Mouse (Mus musculus): ENCODE data around the gene Ccdc84. TPM values are rescaled to one million over a fixed set of nuclear protein-coding genes. Genes with fewer than 3 reads are reported as not detected.
A peak's percentile ranks its signal among the peaks of the same experiment; 100 is the strongest.
"Not testable (repeated sequence)": the region's sequence is repeated elsewhere in the genome, so short reads cannot be mapped to it uniquely, and the experiment has no call there.

Ccdc84 gene
- total and polyA plus RNA-seq, 2 experiments from 2014 or later: 23.2 to 30.2 TPM

DNA sequence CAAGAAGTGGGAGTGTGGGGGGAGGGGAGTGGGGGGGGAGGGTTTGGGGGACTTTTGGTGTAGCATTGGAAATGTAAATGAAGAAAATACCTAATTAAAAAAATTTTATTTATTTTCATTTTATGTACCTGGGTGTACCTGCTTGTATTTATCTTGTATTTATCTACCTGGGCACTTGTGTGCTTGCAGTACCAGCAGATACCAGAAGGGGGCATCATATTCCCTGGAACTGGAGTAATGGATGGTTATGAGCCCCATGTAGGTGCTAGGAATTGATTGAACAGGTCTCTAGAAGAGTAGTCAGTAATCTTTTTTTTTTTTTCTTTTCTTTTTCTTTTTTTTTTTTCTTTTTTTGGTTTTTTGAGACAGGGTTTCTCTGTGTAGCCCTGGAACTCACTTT lies 32.0 kb upstream of the Ccdc84 start:
- ATAC-seq (ENCODE audit: low FRiP score) (no peak), DNase-seq (ENCODE audit: low spot score) (no peak)
- no peaks in the 10 kb centered on the region for H3K4me1 ChIP-seq (ENCODE audit: insufficient read depth, low read length)
- no peak overlapping the region for H3K4me2 ChIP-seq (ENCODE audit: low read depth, low read length, poor library complexity, severe bottlenecking)
- TF ChIP-seq CTCF (IDR thresholded peaks at IDR 0.05): peak; percentile 45
- no peaks in the 10 kb centered on the region for H3K36me3 ChIP-seq (ENCODE audit: insufficient read depth, low read length)
- no peak overlapping the region for H3K27ac ChIP-seq (ENCODE audit: low read depth, low read length)
- H3K27me3 ChIP-seq (ENCODE audit: insufficient read depth, low read length): no peaks in the 10 kb centered on the region
- no peaks in the 10 kb centered on the region for H3K9me3 ChIP-seq (ENCODE audit: low read length)
- H3K4me3 ChIP-seq (ENCODE audit: low read depth, low read length): no peak overlapping the region
- H3K9ac ChIP-seq (replicated peaks; ENCODE audit: low read length, poor library complexity, severe bottlenecking): no peak overlapping the region

DNA sequence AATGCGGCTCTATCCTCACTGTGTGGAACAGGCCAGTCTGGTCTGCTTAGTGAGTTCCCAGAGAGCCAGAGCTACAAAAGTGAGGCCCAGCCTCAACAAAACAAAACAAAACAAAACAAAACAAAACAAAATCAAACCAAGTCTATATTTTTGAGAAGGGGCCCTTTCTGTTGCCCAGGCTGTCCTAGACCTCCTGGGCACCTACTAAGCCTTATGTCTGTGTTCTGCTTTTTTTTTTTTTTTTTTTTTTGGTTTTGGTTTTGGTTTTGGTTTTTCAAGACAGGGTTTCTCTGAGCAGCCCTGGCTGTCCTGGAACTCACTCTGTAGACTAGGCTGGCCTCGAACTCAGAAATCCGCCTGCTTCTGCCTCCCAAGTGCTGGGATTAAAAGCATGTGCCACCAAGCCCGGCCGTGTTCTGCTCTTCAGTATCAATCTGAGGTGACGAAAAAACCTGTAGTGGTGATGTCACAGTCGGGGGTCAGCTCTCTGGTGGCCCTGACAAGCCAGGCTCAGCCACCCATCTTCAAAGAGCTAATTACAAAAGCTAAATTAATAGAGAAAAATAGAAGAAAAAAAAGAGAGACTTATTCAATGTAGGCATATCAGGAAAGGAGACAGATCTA lies 26.1 kb upstream of the Ccdc84 start:
- H3K27me3 ChIP-seq (ENCODE audit: insufficient read depth, low read length); H3K9ac ChIP-seq (replicated peaks; ENCODE audit: low read length, poor library complexity, severe bottlenecking); H3K27ac ChIP-seq (ENCODE audit: low read depth, low read length); H3K4me1 ChIP-seq (ENCODE audit: insufficient read depth, low read length); H3K4me3 ChIP-seq (ENCODE audit: low read depth, low read length); H3K4me2 ChIP-seq (ENCODE audit: low read depth, low read length, poor library complexity, severe bottlenecking); DNase-seq (ENCODE audit: low spot score); H3K9me3 ChIP-seq (ENCODE audit: low read length); H3K36me3 ChIP-seq (ENCODE audit: insufficient read depth, low read length); ATAC-seq (ENCODE audit: low FRiP score): not testable (repeated sequence)
- 85% methylated on average over 7 of the region's 7 CpGs for WGBS

DNA sequence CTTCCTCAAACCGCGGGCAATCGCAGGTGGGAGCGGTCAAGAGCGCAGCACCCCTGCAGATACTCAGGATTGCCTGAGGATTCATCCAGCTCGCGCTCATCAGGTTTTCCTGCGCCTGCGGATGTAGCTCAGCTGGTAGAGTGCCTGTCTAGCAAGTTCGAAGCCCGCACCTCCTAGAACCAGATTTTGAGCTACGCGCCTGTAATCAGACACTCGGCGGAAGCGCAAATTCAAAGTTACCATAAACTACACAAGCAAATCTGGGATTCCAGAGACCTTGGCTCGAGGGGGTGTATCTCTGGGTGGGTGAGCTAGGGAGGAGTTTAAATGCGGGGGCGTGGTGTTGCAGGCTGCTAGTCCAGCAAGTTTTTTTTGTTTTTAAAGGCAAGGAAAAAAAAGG lies 22.6 kb upstream of the Ccdc84 start, which contains the start of gene Foxr1:
Gene Foxr1 (minus strand): TSS at position 176 of the 400 bp plus-strand sequence.
- H3K27ac ChIP-seq (ENCODE audit: low read depth, low read length): no peak within 1 kb of the TSS
- ATAC-seq (ENCODE audit: low FRiP score): no peak
- H3K9me3 ChIP-seq (ENCODE audit: low read length): no peaks in the 10 kb centered on the region
- H3K4me2 ChIP-seq (ENCODE audit: low read depth, low read length, poor library complexity, severe bottlenecking): no peak within 1 kb of the TSS
- H3K4me1 ChIP-seq (ENCODE audit: insufficient read depth, low read length): no peaks in the 10 kb centered on the region
- H3K36me3 ChIP-seq (ENCODE audit: insufficient read depth, low read length): no peaks in the 10 kb centered on the region
- H3K4me3 ChIP-seq (ENCODE audit: low read depth, low read length): no peak within 1 kb of the TSS
- H3K27me3 ChIP-seq (ENCODE audit: insufficient read depth, low read length): no peaks in the 10 kb centered on the region
- DNase-seq (ENCODE audit: low spot score): no peak
- WGBS: 82% methylated on average over 19 of the region's 19 CpGs
- no peak within 1 kb of the TSS for H3K9ac ChIP-seq (replicated peaks; ENCODE audit: low read length, poor library complexity, severe bottlenecking)
- no peak for TF ChIP-seq CTCF (IDR thresholded peaks at IDR 0.05)

DNA sequence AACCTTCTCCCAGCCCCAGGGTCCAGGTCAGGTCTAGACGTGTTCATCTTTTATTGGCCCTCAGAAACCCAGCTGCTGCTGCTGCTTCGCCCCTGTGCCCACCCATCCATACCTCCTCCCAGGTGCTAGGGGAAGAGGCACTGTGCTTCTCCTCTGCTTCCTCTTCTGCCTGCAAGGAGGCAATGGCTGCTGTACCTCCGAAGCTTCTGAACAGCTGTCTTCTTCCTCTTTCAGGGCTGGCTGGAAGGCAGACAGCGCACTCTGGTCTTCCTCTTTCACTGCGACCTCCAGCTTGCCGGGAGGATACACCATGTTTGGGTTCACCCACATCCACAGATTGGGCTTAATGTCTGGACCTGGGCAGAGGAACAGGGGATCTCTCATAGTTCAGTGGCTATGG lies 17.4 kb upstream of the Ccdc84 start:
- no peak for DNase-seq (ENCODE audit: low spot score)
- no peaks in the 10 kb centered on the region for H3K27me3 ChIP-seq (ENCODE audit: insufficient read depth, low read length)
- no peak overlapping the region for H3K4me3 ChIP-seq (ENCODE audit: low read depth, low read length)
- no peak for ATAC-seq (ENCODE audit: low FRiP score)
- no peaks in the 10 kb centered on the region for H3K9me3 ChIP-seq (ENCODE audit: low read length)
- no peak overlapping the region for H3K9ac ChIP-seq (replicated peaks; ENCODE audit: low read length, poor library complexity, severe bottlenecking)
- H3K4me1 ChIP-seq (ENCODE audit: insufficient read depth, low read length): no peaks in the 10 kb centered on the region
- H3K27ac ChIP-seq (ENCODE audit: low read depth, low read length): no peak overlapping the region
- H3K36me3 ChIP-seq (ENCODE audit: insufficient read depth, low read length): no peaks in the 10 kb centered on the region
- no peak for TF ChIP-seq CTCF (IDR thresholded peaks at IDR 0.05)
- no peak overlapping the region for H3K4me2 ChIP-seq (ENCODE audit: low read depth, low read length, poor library complexity, severe bottlenecking)
- WGBS: 86% methylated on average over 6 of the region's 6 CpGs

- H3K4me3 ChIP-seq (ENCODE audit: low read depth, low read length): no peak overlapping the region
Measured at GRCm38 (mm10) chr9:44432577-44433185, 14.3 kb upstream of the Ccdc84 start.

DNA sequence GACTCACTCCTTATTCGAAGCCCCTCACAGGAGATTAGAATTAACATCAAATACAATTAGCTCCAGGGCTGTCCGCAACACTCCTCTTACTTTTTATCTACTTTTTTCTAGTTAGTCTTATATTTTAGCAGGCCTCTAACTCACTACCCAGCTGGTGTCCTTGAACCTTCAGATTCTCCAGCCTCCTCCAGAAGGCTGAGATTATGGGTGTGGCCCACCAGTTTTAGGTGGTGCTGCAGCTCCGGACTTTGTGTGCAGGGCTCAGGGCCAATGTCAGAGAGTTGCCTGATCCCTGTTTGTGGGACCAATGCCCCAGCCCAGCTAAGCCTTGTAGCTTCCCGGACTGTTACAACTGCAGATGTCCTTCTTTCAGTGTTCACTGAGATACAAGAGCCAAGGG lies 5.2 kb upstream of the Ccdc84 start:
- TF ChIP-seq CTCF (IDR thresholded peaks at IDR 0.05): no peak
- Histone ChIP-seq H3K27ac (ENCODE audit: low read depth, low read length) (no peak overlapping the region), H3K4me1 (ENCODE audit: insufficient read depth, low read length) (no peaks in the 10 kb centered on the region), H3K36me3 (ENCODE audit: insufficient read depth, low read length) (no peaks in the 10 kb centered on the region), H3K9ac (replicated peaks; ENCODE audit: low read length, poor library complexity, severe bottlenecking) (no peak overlapping the region), H3K27me3 (ENCODE audit: insufficient read depth, low read length) (no peaks in the 10 kb centered on the region), H3K9me3 (ENCODE audit: low read length) (no peaks in the 10 kb centered on the region), H3K4me3 (ENCODE audit: low read depth, low read length) (no peak overlapping the region), H3K4me2 (ENCODE audit: low read depth, low read length, poor library complexity, severe bottlenecking) (no peak overlapping the region)
- ATAC-seq (ENCODE audit: low FRiP score) (no peak), DNase-seq (ENCODE audit: low spot score) (no peak)
- WGBS: 85% methylated on average over 4 of the region's 4 CpGs

More at GRCm38 (mm10) chr9:44432577-44433185, 14.3 kb upstream of the Ccdc84 start:
- H3K36me3 ChIP-seq (ENCODE audit: insufficient read depth, low read length): no peaks in the 10 kb centered on the region
- H3K4me2 ChIP-seq (ENCODE audit: low read depth, low read length, poor library complexity, severe bottlenecking): no peak overlapping the region
- DNase-seq (ENCODE audit: low spot score) (no peak), ATAC-seq (ENCODE audit: low FRiP score) (no peak)
- no peak overlapping the region for H3K27ac ChIP-seq (ENCODE audit: low read depth, low read length)
- H3K9me3 ChIP-seq (ENCODE audit: low read length): no peaks in the 10 kb centered on the region
- no peaks in the 10 kb centered on the region for H3K27me3 ChIP-seq (ENCODE audit: insufficient read depth, low read length)
- H3K9ac ChIP-seq (replicated peaks; ENCODE audit: low read length, poor library complexity, severe bottlenecking): no peak overlapping the region
- H3K4me1 ChIP-seq (ENCODE audit: insufficient read depth, low read length): no peaks in the 10 kb centered on the region
- WGBS: 60% methylated on average over 5 of the region's 5 CpGs
- TF ChIP-seq CTCF (IDR thresholded peaks at IDR 0.05): no peak

Data from midbrain, postnatal 0 days (tissue).